Mouse (Mus musculus) CH12.LX (cell line): ENCODE results near the gene Intu.

Experiments
- ETS1 ChIP-seq: conservative IDR thresholded peaks from 2 replicates; pipeline ENCODE4 v1.6.1; 2012; ENCODE audit warnings: low read depth, mild to moderate bottlenecking, inconsistent platforms, low read length, improper control_type of control experiment, moderate library complexity
- POLR2A ChIP-seq: IDR thresholded peaks from 2 replicates; pipeline ENCODE4 v1.6.1; 2011; ENCODE audit warnings: low read depth, mild to moderate bottlenecking, improper control_type of control experiment, low read length
- RAD21 ChIP-seq: IDR thresholded peaks from 2 replicates; pipeline ENCODE4 v1.6.1; 2011; ENCODE audit warnings: low read depth, mild to moderate bottlenecking, low read length, improper control_type of control experiment, moderate library complexity
- SMC3 ChIP-seq: IDR thresholded peaks from 2 replicates; pipeline ENCODE4 v1.6.1; 2011; ENCODE audit warnings: low read depth, low read length, improper control_type of control experiment
- USF1 ChIP-seq: IDR thresholded peaks from 2 replicates; pipeline ENCODE4 v1.6.1; 2014; ENCODE audit warnings: low read depth, mild to moderate bottlenecking, inconsistent platforms, low read length, improper control_type of control experiment
- ZC3H11A ChIP-seq: IDR thresholded peaks from 2 replicates; pipeline ENCODE4 v1.6.1; 2012; ENCODE audit warnings: low read depth, mild to moderate bottlenecking, inconsistent platforms, low read length, improper control_type of control experiment
- ZMIZ1 ChIP-seq: IDR thresholded peaks from 2 replicates; pipeline ENCODE4 v1.6.1; 2012; ENCODE audit warnings: low read depth, mild to moderate bottlenecking, inconsistent platforms, low read length, improper control_type of control experiment

GRCm38 (mm10) chr3:40500157-40500808 lies 30.8 kb upstream of the Intu start:
- TF ChIP-seq ZMIZ1 (no peak), ETS1 (no peak), USF1 (no peak), RAD21 (no peak), SMC3 (no peak), ZC3H11A (no peak), POLR2A (no peak)
